Comparison of ENCODE assay signal across 8 mouse cellular contexts in genomic region chr1:159670629-159671150, GRCm38 (mm10).
DNase-seq lines count a peak whose midpoint lies in the region; ATAC-seq and TF ChIP-seq lines count a peak whose summit lies in the region.

No protein-coding gene starts in this region.

- no peak for DNase-seq in liver, postnatal 0 days
- DNase-seq in liver: no peak
- peak; percentile 55 to 62 for DNase-seq in kidney, postnatal 4 days
- DNase-seq in midbrain, embryonic 10.5 days (ENCODE audit: low spot score): peak; percentile 43
- DNase-seq in urinary bladder, postnatal 10 days (ENCODE audit: low spot score): no peak

- no peaks in the 10 kb centered on the region for H3K36me3 ChIP-seq in liver, postnatal 0 days (replicated peaks; ENCODE audit: insufficient read depth, low read length)
- no peaks in the 10 kb centered on the region for H3K36me3 ChIP-seq in forebrain, embryonic 12.5 days (replicated peaks)
- H3K36me3 ChIP-seq in heart, embryonic 15.5 days: no peaks in the 10 kb centered on the region
- H3K36me3 ChIP-seq in midbrain, embryonic 10.5 days: no peaks in the 10 kb centered on the region
- no peaks in the 10 kb centered on the region for H3K36me3 ChIP-seq in stomach, embryonic 16.5 days (ENCODE audit: control insufficient read depth, insufficient read depth, low read length)

- H3K4me1 ChIP-seq in liver, postnatal 0 days (ENCODE audit: insufficient read depth): no peaks in the 10 kb centered on the region
- H3K4me1 ChIP-seq in forebrain, embryonic 12.5 days: peaks cover 14% of the 10 kb centered on the region
- peaks cover 13% of the 10 kb centered on the region for H3K4me1 ChIP-seq in heart, embryonic 15.5 days (replicated peaks)
- peaks cover 17% of the 10 kb centered on the region for H3K4me1 ChIP-seq in midbrain, embryonic 10.5 days
- peaks cover 5% of the 10 kb centered on the region; the same call in 1 of the 2 replicates for H3K4me1 ChIP-seq in stomach, embryonic 16.5 days (ENCODE audit: control insufficient read depth, insufficient read depth, low read length)

- no peak overlapping the region for H3K4me2 ChIP-seq in liver, postnatal 0 days (ENCODE audit: low read depth, low read length)
- peak overlapping the region; percentile 33 for H3K4me2 ChIP-seq in forebrain, embryonic 12.5 days
- H3K4me2 ChIP-seq in heart, embryonic 15.5 days: peak overlapping the region; percentile 8
- peak overlapping the region; percentile 13; the same call in 1 of the 2 replicates for H3K4me2 ChIP-seq in stomach, embryonic 16.5 days (ENCODE audit: low read depth, low read length)

- H3K9me3 ChIP-seq in liver, postnatal 0 days (ENCODE audit: low read length): no peaks in the 10 kb centered on the region
- no peaks in the 10 kb centered on the region for H3K9me3 ChIP-seq in forebrain, embryonic 12.5 days
- H3K9me3 ChIP-seq in heart, embryonic 15.5 days (replicated peaks): no peaks in the 10 kb centered on the region
- H3K9me3 ChIP-seq in midbrain, embryonic 10.5 days (replicated peaks): no peaks in the 10 kb centered on the region
- no peaks in the 10 kb centered on the region for H3K9me3 ChIP-seq in stomach, embryonic 16.5 days (replicated peaks; ENCODE audit: control insufficient read depth, low read length)

- H3K4me3 ChIP-seq in liver, postnatal 0 days (ENCODE audit: low read depth, low read length): no peak overlapping the region
- no peak overlapping the region; the same call in 1 of the 2 replicates for H3K4me3 ChIP-seq in forebrain, embryonic 12.5 days (replicated peaks)
- no peak overlapping the region for H3K4me3 ChIP-seq in heart, embryonic 15.5 days
- H3K4me3 ChIP-seq in midbrain, embryonic 10.5 days: 0 out of 2 replicates have a peak overlapping the region, but pooled peaks have one; percentile 9
- H3K4me3 ChIP-seq in stomach, embryonic 16.5 days (replicated peaks; ENCODE audit: low read length): no peak overlapping the region

- no peak overlapping the region for H3K9ac ChIP-seq in liver, postnatal 0 days (replicated peaks)
- H3K9ac ChIP-seq in forebrain, embryonic 12.5 days: peak overlapping the region; percentile 4; the same call in 1 of the 2 replicates
- H3K9ac ChIP-seq in heart, embryonic 15.5 days: no peak overlapping the region
- H3K9ac ChIP-seq in stomach, embryonic 16.5 days (ENCODE audit: low read length): no peak overlapping the region

- WGBS in liver, postnatal 0 days (ENCODE audit: insufficient replicate concordance): 62% methylated on average over 16 of the region's 16 CpGs
- WGBS in forebrain, embryonic 12.5 days: 16% methylated on average over 16 of the region's 16 CpGs
- 22% methylated on average over 16 of the region's 16 CpGs for WGBS in heart, embryonic 15.5 days
- 32% methylated on average over 16 of the region's 16 CpGs for WGBS in midbrain, embryonic 10.5 days
- WGBS in stomach, embryonic 16.5 days: 43% methylated on average over 16 of the region's 16 CpGs

- peak; percentile 19; the same call in 1 of the 2 replicates for ATAC-seq in liver, postnatal 0 days
- ATAC-seq in forebrain, embryonic 12.5 days (ENCODE audit: low FRiP score): peak; percentile 74
- ATAC-seq in heart, embryonic 15.5 days (replicated peaks; ENCODE audit: insufficient number of reproducible peaks, insufficient read depth, low FRiP score, low read depth): peak; percentile 87
- ATAC-seq in stomach, embryonic 16.5 days (ENCODE audit: insufficient read depth, low FRiP score): peak; percentile 58; the same call in 1 of the 2 replicates

- TF ChIP-seq EP300 in liver, postnatal 0 days (IDR thresholded peaks at IDR 0.05; ENCODE audit: low read depth): no peak

- no peak for TF ChIP-seq CTCF in liver, postnatal 0 days (IDR thresholded peaks at IDR 0.05; ENCODE audit: low read depth)

- no peak overlapping the region for H3K27ac ChIP-seq in liver, postnatal 0 days (ENCODE audit: low read depth)
- H3K27ac ChIP-seq in forebrain, embryonic 12.5 days: peak overlapping the region; percentile 36; the same call in 1 of the 2 replicates
- peak overlapping the region; percentile 43 for H3K27ac ChIP-seq in heart, embryonic 15.5 days
- peak overlapping the region; percentile 24; the same call in 1 of the 2 replicates for H3K27ac ChIP-seq in midbrain, embryonic 10.5 days (replicated peaks)
- H3K27ac ChIP-seq in stomach, embryonic 16.5 days (ENCODE audit: low read length): no peak overlapping the region

- no peaks in the 10 kb centered on the region for H3K27me3 ChIP-seq in liver, postnatal 0 days (ENCODE audit: insufficient read depth, low read length)
- H3K27me3 ChIP-seq in forebrain, embryonic 12.5 days: no peaks in the 10 kb centered on the region
- no peaks in the 10 kb centered on the region for H3K27me3 ChIP-seq in heart, embryonic 15.5 days
- no peaks in the 10 kb centered on the region for H3K27me3 ChIP-seq in midbrain, embryonic 10.5 days (ENCODE audit: low read depth, poor library complexity, severe bottlenecking)
- no peaks in the 10 kb centered on the region for H3K27me3 ChIP-seq in stomach, embryonic 16.5 days (ENCODE audit: control insufficient read depth, insufficient read depth, low read length)

Comparison
In these comparisons a context has a peak if more than half of its experiments do, and no peak if none do; other contexts are left out.
1. ATAC-seq: peak in every context shown above with its lines; median percentile 87 in heart, embryonic 15.5 days; 74 in forebrain, embryonic 12.5 days; 58 in stomach, embryonic 16.5 days; 19 in liver, postnatal 0 days.
2. DNase-seq: peak in kidney, postnatal 4 days (2 of 2) and midbrain, embryonic 10.5 days (single experiment); none in liver, postnatal 0 days (single experiment), liver (single experiment) and urinary bladder, postnatal 10 days (single experiment).
3. H3K27ac ChIP-seq: peak in forebrain, embryonic 12.5 days (single experiment), heart, embryonic 15.5 days (single experiment) and midbrain, embryonic 10.5 days (single experiment); none in liver, postnatal 0 days (single experiment) and stomach, embryonic 16.5 days (single experiment).